Mouse (Mus musculus) kidney, postnatal 10 days (tissue): ENCODE measurements around the gene Ube2e2.
A peak's percentile ranks its signal among the peaks of the same experiment; 100 is the strongest.

Source experiments
- DNase-seq: peaks from one replicate; pipeline ENCODE4 v3.0.0; 2021; ENCODE audit warnings: mixed read lengths

Gene Ube2e2

GRCm38 (mm10) chr14:18893947-18894445, at the start of gene Ube2e2:
Ube2e2 (minus strand) TSS chr14:18894267.
- no peak for DNase-seq

- no peak for DNase-seq
Measured at GRCm38 (mm10) chr14:18940068-18940467, 46.0 kb upstream of the Ube2e2 start.

- no peak for DNase-seq
Measured at GRCm38 (mm10) chr14:18903553-18903952, 9.5 kb upstream of the Ube2e2 start.

- peak; percentile 95 for DNase-seq
Measured at GRCm38 (mm10) chr14:18893121-18893946, 733 bp downstream of the Ube2e2 start.

- no peak for DNase-seq
Measured at GRCm38 (mm10) chr14:18889571-18889970, 4.5 kb downstream of the Ube2e2 start.

- no peak for DNase-seq
Measured at GRCm38 (mm10) chr14:18882493-18882892, 11.6 kb downstream of the Ube2e2 start.

- DNase-seq, result no peak
Measured at GRCm38 (mm10) chr14:18870716-18871115, 23.4 kb downstream of the Ube2e2 start.

GRCm38 (mm10) chr14:18828661-18829060, 65.4 kb downstream of the Ube2e2 start:
- DNase-seq, result no peak

GRCm38 (mm10) chr14:18826753-18827152, 67.3 kb downstream of the Ube2e2 start:
- no peak for DNase-seq

- no peak for DNase-seq
Measured at GRCm38 (mm10) chr14:18820713-18821112, 73.4 kb downstream of the Ube2e2 start.

- DNase-seq, result no peak
Measured at GRCm38 (mm10) chr14:18796857-18797256, 97.2 kb downstream of the Ube2e2 start.

GRCm38 (mm10) chr14:18795787-18796186, 98.3 kb downstream of the Ube2e2 start:
- no peak for DNase-seq

- DNase-seq, result no peak
Measured at GRCm38 (mm10) chr14:18778993-18779675, 114.9 kb downstream of the Ube2e2 start.

GRCm38 (mm10) chr14:18778241-18778640, 115.8 kb downstream of the Ube2e2 start:
- DNase-seq, result no peak

- no peak for DNase-seq
Measured at GRCm38 (mm10) chr14:18776132-18776531, 117.9 kb downstream of the Ube2e2 start.

- no peak for DNase-seq
Measured at GRCm38 (mm10) chr14:18773724-18774123, 120.3 kb downstream of the Ube2e2 start.

GRCm38 (mm10) chr14:18759601-18760356, 134.3 kb downstream of the Ube2e2 start:
- DNase-seq, result no peak

- no peak for DNase-seq
Measured at GRCm38 (mm10) chr14:18758595-18759532, 135.2 kb downstream of the Ube2e2 start.

- no peak for DNase-seq
Measured at GRCm38 (mm10) chr14:18758003-18758402, 136.1 kb downstream of the Ube2e2 start.

GRCm38 (mm10) chr14:18755410-18755809, 138.7 kb downstream of the Ube2e2 start:
- no peak for DNase-seq

GRCm38 (mm10) chr14:18754595-18754994, 139.5 kb downstream of the Ube2e2 start:
- DNase-seq, result peak; percentile 36

GRCm38 (mm10) chr14:18754001-18754400, 140.1 kb downstream of the Ube2e2 start:
- DNase-seq, result no peak
